Mouse (Mus musculus): Measurements from ENCODE around the gene Ndufb10.

The Ndufb10 gene

GRCm38 (mm10) chr17:24724184-24724583 lies at the start of gene Ndufb10:
Gene Ndufb10, minus strand, starts transcription at chr17:24724478.
- peak; percentile 94 for DNase-seq (ENCODE audit: low read depth, low spot score)

DNA sequence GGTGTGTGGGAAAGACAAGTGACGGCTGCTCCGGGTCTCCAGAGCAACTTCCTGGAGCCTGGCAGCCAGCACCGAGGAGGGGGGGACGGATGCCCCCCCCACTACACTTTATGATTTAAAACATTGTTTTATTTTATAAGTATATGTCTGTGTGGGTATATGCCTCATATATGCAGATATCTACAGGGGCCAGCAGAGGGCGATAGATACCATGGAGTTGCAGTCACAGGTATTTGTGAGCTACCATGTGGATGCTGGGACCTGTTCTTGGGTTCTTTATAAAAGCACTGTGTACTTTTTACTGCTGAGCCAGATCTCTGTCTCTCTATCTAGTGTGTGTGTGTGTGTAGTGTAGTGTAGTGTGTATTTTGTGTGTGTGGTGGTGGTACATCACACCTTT lies 49.0 kb upstream of the Ndufb10 start:
- DNase-seq (ENCODE audit: low read depth, low spot score): peak; percentile 77

DNA sequence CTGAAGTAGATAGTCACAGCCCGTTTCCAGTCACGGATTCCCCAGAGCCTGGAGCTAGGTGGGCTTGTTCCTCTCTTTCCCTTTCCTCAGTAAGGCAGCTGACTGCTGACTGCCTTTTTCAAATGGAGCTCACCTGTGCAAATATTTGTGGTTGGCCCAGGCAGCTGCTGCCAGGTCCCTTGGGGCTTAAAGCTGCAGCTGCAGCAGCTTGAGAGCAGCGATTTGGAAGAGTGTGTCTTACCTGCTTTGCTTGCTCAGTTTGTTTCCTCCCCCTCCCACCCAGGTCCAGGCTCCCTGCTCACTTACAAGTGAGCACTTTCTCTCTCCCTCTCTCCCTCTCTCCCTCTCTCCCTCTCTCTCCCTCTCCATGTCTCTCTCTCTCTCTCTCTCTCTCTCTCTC lies 44.9 kb upstream of the Ndufb10 start:
- DNase-seq (ENCODE audit: low read depth, low spot score): no peak

GRCm38 (mm10) chr17:24766266-24766875 lies 42.1 kb upstream of the Ndufb10 start:
- DNase-seq (ENCODE audit: low read depth, low spot score): peak; percentile 37

DNA sequence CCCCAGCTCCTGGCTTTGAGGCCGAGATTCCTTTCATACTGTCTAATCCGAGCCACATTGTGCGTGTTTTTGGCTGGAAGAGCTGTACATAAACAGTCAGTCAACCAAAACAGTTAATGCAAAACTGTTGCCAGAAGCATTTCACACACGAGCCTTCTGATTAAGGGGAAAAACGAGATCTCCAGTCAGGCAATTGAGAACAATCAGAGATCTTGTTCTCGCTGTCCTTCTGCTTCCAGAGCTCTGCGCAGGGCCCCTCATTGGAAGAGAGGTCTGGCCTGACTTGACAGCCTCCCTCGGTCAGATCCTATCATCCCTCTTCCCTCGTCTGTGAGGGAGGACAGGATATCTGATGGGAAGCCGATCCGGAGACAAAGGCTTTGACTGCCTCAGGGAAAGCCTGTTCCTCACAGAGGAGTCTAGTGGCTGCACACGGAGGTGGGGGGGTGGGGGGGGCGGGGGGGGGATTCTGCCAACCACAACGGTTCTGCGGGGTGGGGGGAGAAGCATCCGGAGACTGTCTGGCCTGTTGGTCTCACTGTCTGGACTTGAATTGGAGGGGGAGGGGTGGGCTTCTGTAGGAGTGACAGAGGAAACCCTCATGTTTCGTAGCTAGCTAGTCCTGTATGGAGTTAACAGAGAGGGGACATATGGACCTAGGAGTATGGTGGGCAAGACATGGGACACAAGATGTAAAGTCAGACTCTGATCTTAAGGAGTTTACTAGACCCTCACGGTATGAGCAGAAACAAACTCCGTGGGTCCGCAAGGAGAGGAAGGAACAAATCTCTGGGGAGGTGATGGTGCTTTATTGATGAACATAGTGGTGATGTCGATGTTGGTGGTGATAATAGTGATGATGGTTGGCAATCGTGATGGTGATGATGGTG lies 41.0 kb upstream of the Ndufb10 start:
- no peak for DNase-seq (ENCODE audit: low read depth, low spot score)

DNA sequence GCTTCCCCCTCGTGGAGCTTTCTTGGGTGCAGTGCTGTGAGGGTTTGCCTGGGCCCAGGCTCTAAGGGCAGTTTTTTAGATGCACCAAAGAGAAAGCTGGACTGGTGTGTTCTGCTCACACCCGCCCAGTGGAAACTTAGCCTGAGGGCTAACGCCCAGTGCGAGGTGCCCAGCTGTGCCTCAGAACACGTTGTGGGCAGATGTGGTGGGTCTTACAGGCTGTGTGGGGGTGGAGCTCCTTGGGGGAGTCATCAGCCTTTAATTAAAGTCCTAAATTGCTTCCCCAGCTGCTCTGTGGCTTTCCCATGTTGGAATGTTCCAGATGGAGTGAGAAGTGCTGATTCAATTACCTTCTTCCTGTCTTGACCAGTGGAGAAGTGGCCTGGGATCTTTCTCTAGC lies 36.8 kb upstream of the Ndufb10 start:
- no peak for DNase-seq (ENCODE audit: low read depth, low spot score)

DNA sequence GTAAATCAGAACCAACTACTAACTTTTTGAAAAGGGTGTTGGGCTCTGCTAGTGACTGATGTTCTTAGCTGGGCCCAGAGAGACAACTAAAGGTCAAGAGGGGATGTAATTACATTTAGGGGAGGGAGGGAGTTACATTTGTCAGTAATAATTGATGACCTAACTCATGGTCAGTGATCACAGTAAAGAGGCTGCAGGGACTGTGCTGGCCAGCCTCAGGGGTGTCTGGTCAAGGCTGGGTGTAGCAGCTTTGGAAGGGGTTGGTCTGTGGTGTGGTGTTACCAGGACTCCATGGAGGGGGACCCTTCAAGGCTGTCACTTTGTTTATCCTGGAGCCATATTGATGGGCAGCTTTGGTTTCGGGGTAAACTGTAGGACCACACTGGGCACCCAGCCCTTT lies 33.1 kb upstream of the Ndufb10 start:
- DNase-seq (ENCODE audit: low read depth, low spot score): no peak

DNA sequence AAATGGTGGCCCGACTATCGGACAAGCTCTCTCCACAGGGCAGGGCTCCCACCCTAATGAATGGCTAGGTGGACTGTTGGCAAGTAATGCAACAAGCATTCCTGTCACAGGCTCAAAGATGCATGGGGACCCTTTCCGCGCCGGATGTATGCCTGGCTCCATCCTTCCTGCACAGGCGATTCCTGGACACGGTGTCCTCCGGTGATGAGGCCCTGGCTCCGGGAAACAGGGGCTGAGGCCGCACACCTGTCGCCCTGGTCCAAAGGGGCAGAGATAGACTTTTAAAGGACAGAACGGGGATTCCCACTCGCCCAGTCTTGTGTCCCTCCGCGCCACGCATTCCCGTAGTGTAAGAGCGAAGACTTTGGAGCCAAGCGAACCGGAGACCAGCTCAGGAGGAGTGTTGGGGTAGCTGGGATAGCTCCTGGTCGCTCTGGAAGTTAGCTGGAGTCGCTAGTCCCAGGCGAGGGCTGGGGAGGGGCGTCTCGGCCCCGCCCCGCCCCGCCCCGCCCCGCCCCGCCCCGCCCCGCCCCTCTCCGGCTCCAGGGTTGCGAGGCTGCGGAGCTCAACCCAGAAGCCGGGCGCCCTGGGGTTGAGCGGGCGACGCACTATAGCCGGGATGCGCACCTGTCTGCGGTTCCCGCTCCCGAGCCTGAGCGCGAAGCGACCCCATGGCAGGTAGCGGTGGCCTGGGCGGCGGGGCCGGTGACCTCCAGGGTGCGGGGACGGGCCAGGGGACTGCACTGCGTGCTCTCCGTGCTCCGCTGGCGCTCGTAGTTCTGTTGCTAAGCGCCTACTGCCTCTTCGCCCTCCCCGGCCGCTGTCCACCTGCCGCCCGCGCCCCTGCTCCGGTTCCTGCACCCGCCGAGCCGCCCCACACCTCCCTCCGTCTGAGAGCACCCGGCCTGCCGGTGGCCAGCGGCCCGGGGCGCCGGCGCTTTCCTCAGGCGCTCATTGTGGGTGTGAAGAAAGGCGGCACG lies 28.4 kb upstream of the Ndufb10 start, which contains the start of gene Hs3st6:
Hs3st6 (plus strand) TSS at position 574 of the 980 bp plus-strand sequence.
- DNase-seq (ENCODE audit: low read depth, low spot score): peak; percentile 81

DNA sequence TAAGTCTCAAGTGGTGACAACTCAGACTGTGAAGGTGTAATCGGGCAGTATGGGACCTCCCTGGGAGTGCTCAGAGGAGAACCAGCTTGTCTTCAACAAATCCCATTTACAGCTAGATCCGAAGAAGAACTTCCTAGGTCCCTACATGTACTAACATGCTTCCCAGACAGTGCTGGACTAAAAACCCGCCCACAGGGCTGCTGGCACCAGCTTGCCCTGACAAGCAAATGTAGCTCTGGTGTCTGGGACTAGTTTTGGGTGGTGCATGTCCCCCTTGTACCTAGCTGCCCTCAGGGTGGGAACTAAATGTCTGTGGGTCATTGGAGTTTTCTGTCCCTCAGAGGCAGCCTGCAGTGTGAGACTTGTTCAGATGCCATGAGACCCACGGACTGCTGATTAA lies 27.2 kb upstream of the Ndufb10 start:
- DNase-seq (ENCODE audit: low read depth, low spot score): no peak

- peak; percentile 54 for DNase-seq (ENCODE audit: low read depth, low spot score)
Observed at GRCm38 (mm10) chr17:24746986-24747385, 22.7 kb upstream of the Ndufb10 start.

DNA sequence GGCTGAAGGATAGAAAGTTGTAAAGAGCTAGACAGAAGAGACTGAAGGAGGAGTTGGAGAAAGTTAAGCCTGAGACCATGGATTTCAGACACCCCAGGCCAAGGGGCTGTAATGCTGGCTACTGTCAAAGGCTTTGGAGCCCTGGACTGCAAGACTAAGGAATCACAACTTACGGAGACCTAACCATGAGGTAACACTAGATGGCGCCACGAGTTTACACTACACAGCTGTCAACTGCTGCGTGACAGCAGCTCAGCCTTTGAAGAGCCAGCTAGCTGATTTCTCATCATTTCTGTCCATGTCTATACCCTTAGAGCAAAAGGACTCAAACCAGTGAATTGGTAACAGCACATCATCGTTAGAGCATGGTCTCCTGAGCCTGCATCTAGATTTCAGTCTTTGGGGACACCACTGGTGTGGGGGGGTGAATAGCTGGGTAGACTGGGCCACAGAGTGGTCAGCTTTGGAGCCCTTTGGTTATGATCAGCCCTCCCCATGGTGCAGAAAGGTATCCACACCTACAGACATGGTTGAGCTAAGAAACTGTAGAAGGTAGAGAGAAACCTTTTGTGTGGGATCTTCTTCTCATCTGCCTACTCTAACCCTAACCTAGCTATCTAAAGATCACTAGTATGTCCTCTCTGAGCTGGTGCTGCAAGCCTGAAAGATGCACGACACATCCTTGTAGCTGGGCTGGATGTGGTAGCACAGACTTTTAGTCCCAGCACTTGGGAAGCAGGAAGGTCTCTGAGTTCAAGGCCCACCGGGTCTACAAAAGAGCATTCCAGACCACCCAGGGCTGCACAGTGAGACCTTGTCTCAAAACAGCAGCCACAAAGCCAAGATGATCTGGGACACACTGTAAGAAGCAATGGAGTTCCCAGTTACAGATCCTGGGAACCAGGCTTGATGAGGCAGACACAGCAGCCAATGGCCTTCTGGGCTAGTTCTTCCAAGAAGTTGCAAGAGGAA lies 21.5 kb upstream of the Ndufb10 start:
- peak; percentile 89 for DNase-seq (ENCODE audit: low read depth, low spot score)

DNA sequence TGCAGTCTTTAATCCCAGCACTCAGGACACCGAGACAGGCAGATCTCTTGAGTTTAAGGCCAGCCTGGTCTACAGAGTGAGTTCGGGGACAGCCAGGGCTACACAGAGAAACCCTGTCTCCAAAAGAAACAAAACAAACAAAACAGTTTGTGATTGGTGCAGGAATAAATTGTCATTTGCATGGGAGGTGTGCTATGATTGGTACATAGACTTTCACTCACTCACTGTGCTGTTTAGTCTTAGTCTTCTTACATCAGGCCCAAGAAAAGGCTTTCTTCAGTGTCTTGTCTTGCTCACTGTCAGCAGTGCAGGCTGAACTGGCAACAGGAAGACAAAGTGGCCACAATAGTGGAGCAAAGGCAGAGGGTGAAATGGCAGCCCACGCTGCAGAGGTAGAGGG lies 20.1 kb upstream of the Ndufb10 start:
- DNase-seq (ENCODE audit: low read depth, low spot score): no peak

DNA sequence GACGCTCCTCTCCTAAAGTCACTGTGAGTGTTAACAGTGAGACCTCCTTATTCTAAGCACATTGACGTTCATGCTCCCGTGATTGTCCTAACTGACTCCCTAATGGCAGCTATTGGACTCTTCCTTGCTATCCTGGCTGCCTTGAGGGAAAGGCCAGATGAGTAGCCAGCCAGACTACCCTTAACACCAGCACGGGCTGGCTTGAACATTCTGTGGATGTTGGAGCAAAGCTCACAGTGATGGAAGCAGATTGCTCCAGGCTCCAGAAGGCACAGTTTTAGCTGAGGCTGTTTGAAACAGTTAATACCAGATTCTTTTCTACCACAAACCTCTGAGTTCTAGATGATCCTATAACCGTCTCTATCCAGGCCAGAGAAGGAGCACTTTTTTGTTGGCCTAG lies 19.6 kb upstream of the Ndufb10 start:
- DNase-seq (ENCODE audit: low read depth, low spot score): no peak

- no peak for DNase-seq (ENCODE audit: low read depth, low spot score)
Observed at GRCm38 (mm10) chr17:24742307-24742706, 18.0 kb upstream of the Ndufb10 start.

DNA sequence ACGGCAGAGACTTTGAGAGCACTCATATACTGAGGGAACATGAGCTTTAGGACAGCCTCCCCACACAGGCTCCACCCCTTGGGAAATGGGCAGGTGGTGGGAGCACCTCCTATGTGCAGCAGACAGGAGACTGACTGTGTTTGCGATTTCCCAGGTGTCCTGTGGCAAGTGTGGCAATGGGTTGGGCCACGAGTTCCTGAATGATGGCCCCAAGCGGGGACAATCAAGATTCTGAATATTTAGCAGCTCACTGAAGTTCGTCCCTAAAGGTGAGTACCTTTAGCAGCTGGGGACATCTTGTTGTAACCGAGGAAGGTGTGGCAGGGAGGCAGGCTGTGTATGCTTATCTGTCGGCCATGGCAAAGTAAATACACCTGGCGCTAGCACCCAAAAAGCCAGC lies 15.6 kb upstream of the Ndufb10 start:
- DNase-seq (ENCODE audit: low read depth, low spot score): no peak

GRCm38 (mm10) chr17:24738238-24738637 lies 14.0 kb upstream of the Ndufb10 start:
- DNase-seq (ENCODE audit: low read depth, low spot score): no peak

- DNase-seq (ENCODE audit: low read depth, low spot score): no peak
Observed at GRCm38 (mm10) chr17:24737135-24737810, 13.0 kb upstream of the Ndufb10 start.

- peak; percentile 100 for DNase-seq (ENCODE audit: low read depth, low spot score)
Observed at GRCm38 (mm10) chr17:24736330-24737051, 12.2 kb upstream of the Ndufb10 start, which contains the start of gene Msrb1. Gene Msrb1, plus strand, starts transcription at chr17:24736642.

GRCm38 (mm10) chr17:24735446-24735845 lies 11.2 kb upstream of the Ndufb10 start:
- DNase-seq (ENCODE audit: low read depth, low spot score): no peak
